Mouse (Mus musculus) heart, embryonic 11.5 days (tissue): ENCODE measurements around the gene Tfap2d. TPM values are rescaled to one million over a fixed set of nuclear protein-coding genes. Genes with fewer than 3 reads are reported as not detected.

Source experiments
- ATAC-seq: fragments of 200-750 bp; cut with Nextera tagmentation; replicated peaks from 2 replicates; pipeline ENCODE4 v1.8.0; 2017; ENCODE audit warnings: moderate library complexity; ENCODE audit not compliant: insufficient number of reproducible peaks, low FRiP score, low TSS enrichment
- H3K27ac ChIP-seq: fragments of 300-500 bp; sonication (generic); 2 replicates; pipeline ENCODE4 v1.5.1; 2014; ENCODE audit warnings: mild to moderate bottlenecking, low read depth, low read length
- H3K27me3 ChIP-seq: fragments of 300-500 bp; sonication (generic); 2 replicates; pipeline ENCODE4 v1.6.1; 2014; ENCODE audit warnings: mild to moderate bottlenecking, low read length, mixed read lengths; ENCODE audit not compliant: control insufficient read depth, insufficient read depth
- H3K36me3 ChIP-seq: fragments of 300-500 bp; sonication (generic); 2 replicates; pipeline ENCODE4 v1.6.1; 2014; ENCODE audit warnings: mild to moderate bottlenecking, low read length, moderate library complexity, mixed read lengths; ENCODE audit not compliant: control insufficient read depth, insufficient read depth
- H3K4me1 ChIP-seq: fragments of 300-500 bp; sonication (generic); 2 replicates; pipeline ENCODE4 v1.6.1; 2014; ENCODE audit warnings: low read length; ENCODE audit not compliant: control insufficient read depth, insufficient read depth
- H3K4me2 ChIP-seq: fragments of 300-500 bp; sonication (generic); 2 replicates; pipeline ENCODE4 v1.6.1; 2014; ENCODE audit warnings: mild to moderate bottlenecking, moderate library complexity
- H3K4me3 ChIP-seq: fragments of 300-500 bp; sonication (generic); 2 replicates; pipeline ENCODE4 v1.5.1; 2014; ENCODE audit warnings: low read depth, low read length
- H3K9ac ChIP-seq: fragments of 300-500 bp; sonication (generic); 2 replicates; pipeline ENCODE4 v1.6.1; 2014; ENCODE audit warnings: mild to moderate bottlenecking, low read depth, low read length, moderate library complexity
- H3K9me3 ChIP-seq: fragments of 300-500 bp; sonication (generic); replicated peaks from 2 replicates; pipeline ENCODE4 v1.6.1; 2016; ENCODE audit warnings: low read length; ENCODE audit not compliant: control insufficient read depth
- WGBS: fragments of 180-500 bp; shearing (Covaris S2); extraction: QIAGEN DNeasy Blood & Tissue Kit; methylation state at CpG from one replicate; pipeline ENCODE4 v1.1.7; 2014; ENCODE audit not compliant: insufficient replicate concordance; 5-methylcytosine and 5-hydroxymethylcytosine counted together
- polyA plus RNA-seq: library from polyadenylated mRNA; unstranded; fragments of >200 nt; fragmentation: Nextera tagmentation; extraction: Ambion mirVana; gene quantifications from 2 replicates; pipeline ENCODE4 v1.2.1, GENCODE M21; 2014

Tfap2d gene
- polyA plus RNA-seq, 1 experiment from 2014 or later = not detected

DNA sequence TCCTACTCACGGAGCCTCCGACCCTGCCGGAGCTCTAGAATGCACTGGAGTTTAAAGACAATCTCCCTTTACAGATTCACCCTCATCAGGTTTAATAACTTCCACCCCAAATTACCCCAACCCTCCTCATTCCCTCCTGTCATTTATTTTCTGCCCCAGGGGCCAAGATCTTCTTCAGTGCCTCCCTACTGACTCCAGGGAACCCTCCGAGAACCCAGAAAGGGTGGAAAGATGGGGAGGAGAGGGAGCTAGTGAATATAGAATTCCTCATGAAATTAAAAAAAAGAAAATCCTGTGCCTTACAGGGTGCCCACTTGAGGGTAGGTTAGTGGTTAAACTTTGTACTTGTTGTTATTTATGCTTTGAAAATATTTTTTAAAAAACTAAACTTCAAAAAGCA lies 104.8 kb downstream of the Tfap2d start:
- no peak overlapping the region for H3K27ac ChIP-seq
- H3K4me1 ChIP-seq = no peaks in the 10 kb centered on the region
- no peak overlapping the region for H3K4me3 ChIP-seq
- no peaks in the 10 kb centered on the region for H3K9me3 ChIP-seq
- ATAC-seq = no peak
- no peaks in the 10 kb centered on the region for H3K36me3 ChIP-seq
- H3K4me2 ChIP-seq = no peak overlapping the region
- H3K27me3 ChIP-seq = peaks cover 39% of the 10 kb centered on the region
- no peak overlapping the region for H3K9ac ChIP-seq
- 2% methylated on average over 4 of the region's 4 CpGs for WGBS

DNA sequence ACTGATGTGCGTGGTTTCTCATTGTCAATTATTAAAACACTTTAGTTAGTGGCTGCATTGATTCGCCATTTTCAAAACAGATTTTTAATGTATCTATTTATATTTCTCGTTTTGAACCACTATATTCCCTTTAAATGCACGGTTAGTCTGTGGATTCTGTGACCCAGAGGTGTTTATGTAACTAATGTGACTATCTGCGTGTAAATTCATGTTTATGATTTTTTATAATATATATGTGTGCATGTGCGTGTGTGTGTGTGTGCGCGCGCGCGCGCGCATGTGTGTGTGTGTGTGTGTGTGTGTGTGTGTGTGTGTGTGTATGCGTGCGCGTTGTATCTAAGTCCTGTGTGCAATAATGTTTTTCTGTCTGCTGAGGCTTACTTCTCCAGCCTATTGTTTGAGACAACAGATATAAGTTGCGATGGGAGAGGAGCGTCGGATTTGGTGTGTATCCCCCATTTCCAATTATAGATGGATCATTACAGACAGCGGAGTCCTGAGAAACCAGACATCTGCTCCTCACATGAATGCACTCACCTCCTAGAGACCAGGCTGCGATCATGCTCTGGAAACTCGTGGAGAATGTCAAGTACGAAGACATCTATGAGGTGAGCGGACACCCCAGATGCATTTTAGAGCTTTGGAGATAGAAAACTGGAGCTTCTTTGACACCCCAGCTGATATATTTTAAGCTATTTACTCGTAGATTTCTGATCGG lies 106.0 kb downstream of the Tfap2d start, which contains the start of gene Tfap2b:
TSS of gene Tfap2b (plus strand) at position 274 of the 718 bp plus-strand sequence.
- Histone ChIP-seq H3K27me3 (peaks cover 49% of the 10 kb centered on the region), H3K9me3 (no peaks in the 10 kb centered on the region), H3K4me1 (no peaks in the 10 kb centered on the region), H3K4me2 (peak within 1 kb of the TSS; percentile 56), H3K4me3 (peak within 1 kb of the TSS; percentile 35), H3K36me3 (no peaks in the 10 kb centered on the region), H3K27ac (no peak within 1 kb of the TSS), H3K9ac (no peak within 1 kb of the TSS)
- 1% methylated on average over 26 of the region's 26 CpGs for WGBS
- no peak for ATAC-seq

DNA sequence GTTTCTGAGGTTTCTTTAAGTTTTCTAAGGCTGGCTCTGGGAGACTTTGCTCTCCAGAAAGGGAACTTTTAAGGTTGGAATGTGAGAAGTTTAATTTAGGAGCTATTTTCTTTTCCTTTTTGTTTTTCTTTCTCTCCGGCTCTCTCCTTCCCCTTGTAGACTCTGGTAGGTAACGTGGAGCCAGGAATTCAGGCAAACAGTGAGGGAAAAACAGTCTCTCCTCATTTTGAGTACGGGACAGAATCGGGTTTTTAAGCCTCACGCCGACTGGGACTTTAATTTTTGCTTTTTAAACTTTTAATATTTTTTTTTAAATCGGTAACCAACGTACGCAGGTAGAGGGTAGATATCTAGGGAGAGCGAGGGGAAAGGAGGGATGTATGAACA lies 106.5 kb downstream of the Tfap2d start:
- Histone ChIP-seq H3K36me3 (no peaks in the 10 kb centered on the region), H3K27me3 (peaks cover 55% of the 10 kb centered on the region), H3K9me3 (no peaks in the 10 kb centered on the region), H3K4me3 (peak overlapping the region; percentile 35; the same call in 1 of the 2 replicates), H3K27ac (no peak overlapping the region), H3K4me2 (peak overlapping the region; percentile 56; the same call in 1 of the 2 replicates), H3K9ac (no peak overlapping the region), H3K4me1 (no peaks in the 10 kb centered on the region)
- no peak for ATAC-seq
- WGBS = under 1% methylated on average over 10 of the region's 10 CpGs

DNA sequence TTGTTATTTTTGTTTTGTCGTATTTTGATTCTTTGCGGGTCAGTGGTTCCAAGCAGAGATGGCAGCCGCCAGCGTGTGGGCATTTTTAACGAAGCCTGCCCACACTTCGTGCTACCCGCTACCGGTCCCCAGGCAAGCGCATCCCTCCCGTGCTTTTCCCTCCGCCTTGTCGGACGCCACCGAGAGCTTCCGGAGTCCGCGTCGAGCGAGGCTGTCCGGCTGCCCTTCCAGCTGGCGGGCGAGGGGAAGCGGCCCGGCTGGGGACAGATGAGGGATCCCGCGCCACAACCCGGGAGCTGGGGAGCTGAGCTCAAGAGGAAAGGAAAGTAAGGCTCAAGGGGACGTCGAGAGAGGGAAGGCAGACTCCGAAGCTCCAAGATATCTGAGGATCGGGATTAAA lies 107.0 kb downstream of the Tfap2d start:
- WGBS = under 1% methylated on average over 31 of the region's 31 CpGs
- H3K4me1 ChIP-seq = no peaks in the 10 kb centered on the region
- H3K27ac ChIP-seq = no peak overlapping the region
- H3K27me3 ChIP-seq = peaks cover 59% of the 10 kb centered on the region
- H3K4me3 ChIP-seq = peak overlapping the region; percentile 35
- no peak overlapping the region for H3K9ac ChIP-seq
- H3K36me3 ChIP-seq = no peaks in the 10 kb centered on the region
- H3K9me3 ChIP-seq = no peaks in the 10 kb centered on the region
- peak overlapping the region; percentile 56 for H3K4me2 ChIP-seq
- no peak for ATAC-seq

DNA sequence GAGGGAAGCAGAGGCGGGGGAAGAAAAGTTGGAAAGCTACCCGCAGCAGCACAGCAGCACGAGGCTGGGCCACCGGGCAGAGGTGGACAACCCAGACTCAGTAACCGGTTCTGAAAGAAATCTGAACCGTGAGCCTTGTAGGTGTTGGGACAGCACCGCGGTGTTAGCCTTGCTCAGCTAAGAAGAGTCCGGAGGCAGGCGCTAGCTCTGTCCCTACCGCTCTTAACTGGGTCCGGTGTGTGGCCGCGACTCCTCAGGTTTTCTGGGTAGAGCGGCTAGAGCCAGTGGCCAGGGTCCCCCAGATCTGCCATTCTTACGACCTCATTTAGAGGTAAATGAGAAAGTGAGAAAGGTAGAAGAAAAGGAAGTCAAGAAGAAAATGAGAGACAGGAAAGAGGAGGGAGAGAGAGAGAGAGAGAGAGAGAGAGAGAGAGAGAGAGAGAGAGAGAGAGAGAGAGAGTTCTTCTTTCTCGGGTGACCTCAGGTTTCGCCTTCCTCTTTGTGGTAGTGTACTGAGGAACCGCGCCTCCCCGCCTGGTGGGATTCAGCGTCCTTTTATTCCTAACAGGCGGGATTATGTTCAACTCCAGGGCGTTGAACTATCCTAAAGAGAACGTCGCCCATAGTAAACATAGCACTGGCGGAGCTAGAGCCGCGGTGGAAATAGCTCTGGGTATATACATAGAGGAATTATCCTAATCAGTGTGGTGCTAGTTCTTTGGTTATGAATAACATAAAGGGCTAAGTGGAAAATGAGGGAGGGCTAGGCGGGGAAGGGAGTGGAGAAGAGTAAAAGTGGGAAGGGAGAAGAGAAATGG lies 107.6 kb downstream of the Tfap2d start:
- no peaks in the 10 kb centered on the region for H3K9me3 ChIP-seq
- H3K4me1 ChIP-seq = no peaks in the 10 kb centered on the region
- WGBS = under 1% methylated on average over 30 of the region's 30 CpGs
- peaks cover 65% of the 10 kb centered on the region for H3K27me3 ChIP-seq
- peak overlapping the region; percentile 56 for H3K4me2 ChIP-seq
- no peak overlapping the region for H3K9ac ChIP-seq
- peak; percentile 35; the same call in 1 of the 2 replicates for ATAC-seq
- H3K36me3 ChIP-seq = no peaks in the 10 kb centered on the region
- H3K27ac ChIP-seq = no peak overlapping the region
- peak overlapping the region; percentile 35 for H3K4me3 ChIP-seq

DNA sequence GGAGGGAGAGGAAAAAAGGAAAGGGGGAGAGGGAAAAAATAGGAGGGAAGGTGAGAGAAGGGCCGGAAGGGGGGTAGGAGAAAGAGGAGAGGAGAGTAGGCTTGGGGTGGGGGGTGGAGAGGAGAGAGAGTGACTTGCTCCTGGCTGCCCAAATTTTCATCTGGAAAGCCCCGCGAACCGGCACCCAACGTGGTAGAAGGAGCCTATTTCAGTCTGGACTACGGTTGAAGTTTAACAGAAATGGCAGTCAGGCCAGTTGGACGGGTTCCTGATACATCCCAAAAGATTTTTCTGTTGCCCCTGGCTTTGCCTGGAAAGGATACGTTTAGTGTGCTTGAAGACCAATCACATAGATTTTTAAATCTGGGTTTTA lies 108.2 kb downstream of the Tfap2d start:
- Histone ChIP-seq H3K4me1 (no peaks in the 10 kb centered on the region), H3K4me3 (no peak overlapping the region), H3K4me2 (no peak overlapping the region), H3K9ac (no peak overlapping the region), H3K9me3 (no peaks in the 10 kb centered on the region), H3K27me3 (peaks cover 71% of the 10 kb centered on the region), H3K27ac (no peak overlapping the region), H3K36me3 (no peaks in the 10 kb centered on the region)
- under 1% methylated on average over 8 of the region's 8 CpGs for WGBS
- ATAC-seq = no peak

DNA sequence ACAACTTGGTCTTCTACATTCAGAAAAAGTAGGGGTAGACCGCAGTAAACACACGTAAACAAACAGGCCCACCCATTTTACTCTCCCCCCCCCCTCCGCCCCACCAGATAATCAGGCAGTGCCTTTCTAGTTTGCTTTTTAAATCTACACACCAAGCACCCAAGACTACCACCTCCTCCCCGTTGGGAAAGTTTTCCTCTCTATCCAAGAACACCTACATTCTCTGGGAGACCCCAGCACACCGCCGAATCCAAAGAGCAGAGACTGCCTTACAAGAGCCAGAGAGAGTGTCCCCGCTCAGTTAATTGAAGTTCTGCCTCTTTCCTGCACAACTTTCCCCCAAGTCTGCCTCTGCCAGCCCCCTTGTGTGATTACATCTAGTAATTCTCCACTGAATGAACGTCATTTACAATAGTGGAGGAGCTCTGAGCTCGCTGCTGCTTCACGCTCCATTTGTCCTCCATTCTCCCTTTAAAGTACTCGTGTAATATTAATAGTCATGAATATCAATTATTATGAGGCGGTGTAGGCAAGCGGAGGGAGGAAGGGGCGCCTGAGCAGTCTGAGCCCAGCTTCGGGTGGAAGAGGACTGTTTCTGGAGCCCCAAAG lies 108.8 kb downstream of the Tfap2d start:
- no peak for ATAC-seq
- no peaks in the 10 kb centered on the region for H3K4me1 ChIP-seq
- H3K36me3 ChIP-seq = no peaks in the 10 kb centered on the region
- H3K27me3 ChIP-seq = peaks cover 78% of the 10 kb centered on the region
- no peaks in the 10 kb centered on the region for H3K9me3 ChIP-seq
- WGBS = 1% methylated on average over 15 of the region's 15 CpGs
- no peak overlapping the region for H3K27ac ChIP-seq
- no peak overlapping the region for H3K4me3 ChIP-seq
- no peak overlapping the region for H3K9ac ChIP-seq
- no peak overlapping the region for H3K4me2 ChIP-seq

DNA sequence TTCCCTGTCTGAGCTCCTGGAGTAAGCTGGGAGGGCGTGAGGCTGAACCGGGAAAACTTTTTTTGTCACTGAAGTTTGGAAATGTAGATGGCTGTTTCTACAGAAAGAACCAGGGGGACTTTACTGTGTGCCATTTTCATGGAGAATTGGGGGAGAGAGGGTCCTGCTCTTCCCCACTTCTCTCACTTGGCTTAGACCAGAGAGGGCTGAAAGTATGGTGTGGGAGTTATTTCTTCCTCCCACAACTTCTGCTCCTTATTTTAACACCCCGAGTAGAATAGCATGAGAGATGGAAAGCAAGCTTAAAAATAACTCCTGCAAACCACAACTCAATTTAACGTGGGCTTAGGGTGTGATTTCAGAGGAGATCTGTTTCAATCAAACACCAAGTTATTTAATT lies 109.9 kb downstream of the Tfap2d start:
- 1% methylated on average over 4 of the region's 4 CpGs for WGBS
- H3K9me3 ChIP-seq = no peaks in the 10 kb centered on the region
- no peak overlapping the region for H3K4me3 ChIP-seq
- H3K27ac ChIP-seq = no peak overlapping the region
- H3K9ac ChIP-seq = no peak overlapping the region
- H3K4me1 ChIP-seq = no peaks in the 10 kb centered on the region
- peaks cover 77% of the 10 kb centered on the region for H3K27me3 ChIP-seq
- no peak for ATAC-seq
- no peaks in the 10 kb centered on the region for H3K36me3 ChIP-seq
- H3K4me2 ChIP-seq = no peak overlapping the region
